Mouse (Mus musculus) heart, embryonic 16.5 days (tissue): ENCODE data around the gene Zeb2. TPM values are rescaled to one million over a fixed set of nuclear protein-coding genes. Genes with fewer than 3 reads are reported as not detected.

ENCODE experiments used
- ATAC-seq: fragments of 200-750 bp; cut with Nextera tagmentation; replicated peaks from 2 replicates; pipeline ENCODE4 v1.8.0; 2017; ENCODE audit warnings: moderate number of reproducible peaks; ENCODE audit not compliant: insufficient read depth, low FRiP score; ENCODE audit errors: extremely low read depth
- H3K27ac ChIP-seq: fragments of 300-500 bp; sonication (generic); 2 replicates; pipeline ENCODE4 v1.5.1; 2014; ENCODE audit warnings: mild to moderate bottlenecking, low read length, control low read depth, moderate library complexity
- H3K27me3 ChIP-seq: fragments of 300-500 bp; sonication (generic); 2 replicates; pipeline ENCODE4 v1.6.1; 2014; ENCODE audit warnings: low read length, mixed read lengths; ENCODE audit not compliant: control insufficient read depth, insufficient read depth
- H3K36me3 ChIP-seq: fragments of 300-500 bp; sonication (generic); 2 replicates; pipeline ENCODE4 v1.6.1; 2014; ENCODE audit not compliant: control insufficient read depth, insufficient read depth
- H3K4me1 ChIP-seq: fragments of 300-500 bp; sonication (generic); 2 replicates; pipeline ENCODE4 v1.6.1; 2014; ENCODE audit warnings: low read length, mixed read lengths; ENCODE audit not compliant: control insufficient read depth, insufficient read depth
- H3K4me2 ChIP-seq: fragments of 300-500 bp; sonication (generic); 2 replicates; pipeline ENCODE4 v1.6.1; 2014; ENCODE audit warnings: low read depth, mild to moderate bottlenecking, control low read depth, low read length
- H3K4me3 ChIP-seq: fragments of 300-500 bp; sonication (generic); 2 replicates; pipeline ENCODE4 v1.5.1; 2014; ENCODE audit warnings: mild to moderate bottlenecking, control low read depth, low read length
- H3K9ac ChIP-seq: fragments of 300-500 bp; sonication (generic); 2 replicates; pipeline ENCODE4 v1.6.1; 2014; ENCODE audit warnings: low read length, control low read depth
- H3K9me3 ChIP-seq: fragments of 300-500 bp; sonication (generic); replicated peaks from 2 replicates; pipeline ENCODE4 v1.6.1; 2016; ENCODE audit warnings: low read length; ENCODE audit not compliant: control insufficient read depth
- WGBS: fragments of 180-500 bp; shearing (Covaris S2); extraction: QIAGEN DNeasy Blood & Tissue Kit; methylation state at CpG from one replicate; pipeline ENCODE4 v1.1.7; 2014; 5-methylcytosine and 5-hydroxymethylcytosine counted together
- polyA plus RNA-seq: library from polyadenylated mRNA; unstranded; fragments of >200 nt; fragmentation: Nextera tagmentation; extraction: Ambion mirVana; gene quantifications from 2 replicates; pipeline ENCODE4 v1.2.1, GENCODE M21; 2015

Zeb2 gene
- polyA plus RNA-seq, 1 experiment from 2014 or later, result 19.9 TPM

DNA sequence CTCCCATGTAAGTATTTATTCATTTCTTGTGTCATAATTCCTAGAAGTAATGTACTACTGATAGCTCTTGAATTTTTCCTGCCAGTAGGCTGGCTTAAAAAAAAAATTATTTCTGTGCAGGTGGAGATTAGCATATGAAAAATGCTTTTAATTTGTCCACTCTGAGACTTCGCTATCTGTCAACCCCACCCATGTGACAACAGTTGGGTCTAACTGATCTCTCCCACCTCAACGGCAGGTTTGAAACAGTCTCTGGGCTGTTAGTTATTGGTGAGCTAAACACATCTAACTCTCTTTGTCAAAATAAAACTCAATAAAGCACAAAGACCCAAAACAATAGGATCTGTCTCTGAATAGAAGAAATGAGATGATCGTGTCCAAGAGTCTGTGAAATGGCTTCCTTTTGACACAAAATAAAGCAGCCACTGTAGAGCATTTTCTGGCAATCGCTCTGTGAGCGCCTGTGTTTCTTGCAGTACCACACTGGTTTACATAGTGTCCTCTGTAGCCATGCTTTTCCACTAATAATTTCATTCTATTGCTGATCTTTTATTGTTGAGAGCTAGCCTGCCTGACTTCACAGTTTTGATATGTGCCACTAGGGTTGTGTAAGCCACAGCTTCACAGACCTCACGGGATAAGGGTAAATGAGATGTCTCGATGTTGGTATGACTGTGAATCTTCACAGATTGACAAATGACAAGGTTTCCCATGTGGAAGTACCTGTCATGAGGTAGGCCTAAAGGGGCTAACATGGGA, 48.2 kb downstream of the Zeb2 start:
- Histone ChIP-seq H3K27me3 (no peaks in the 10 kb centered on the region), H3K4me3 (no peak overlapping the region), H3K9ac (no peak overlapping the region), H3K4me2 (no peak overlapping the region), H3K4me1 (peaks cover 13% of the 10 kb centered on the region), H3K9me3 (no peaks in the 10 kb centered on the region), H3K36me3 (no peaks in the 10 kb centered on the region), H3K27ac (no peak overlapping the region)
- ATAC-seq, result no peak
- 85% methylated on average over 7 of the region's 7 CpGs for WGBS

DNA sequence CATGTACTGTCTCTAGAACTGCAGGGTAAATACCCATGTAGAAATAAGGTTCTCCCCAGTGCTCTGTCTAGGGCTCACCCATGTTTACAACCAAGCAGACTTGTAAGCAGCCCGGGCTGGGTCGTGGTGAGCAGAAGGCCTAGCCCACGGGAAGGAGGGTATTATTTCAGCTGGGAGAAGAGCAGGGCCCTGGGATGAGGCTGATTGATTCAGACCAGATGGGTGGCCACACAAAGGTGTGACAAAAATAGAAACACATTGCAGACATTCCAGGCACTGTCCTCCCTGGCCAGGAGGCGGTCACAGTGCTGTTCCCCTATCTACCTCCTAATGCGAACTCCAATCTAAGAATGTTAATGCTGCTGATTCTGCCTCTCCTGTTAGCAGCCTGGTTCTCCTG, 50.1 kb downstream of the Zeb2 start:
- 0 out of 2 replicates have a peak overlapping the region, but pooled peaks have one; percentile 33 for H3K9ac ChIP-seq
- H3K4me3 ChIP-seq, result no peak overlapping the region
- 21% methylated on average over 5 of the region's 5 CpGs for WGBS
- H3K4me2 ChIP-seq, result peak overlapping the region; percentile 32; the same call in 1 of the 2 replicates
- no peaks in the 10 kb centered on the region for H3K9me3 ChIP-seq
- no peaks in the 10 kb centered on the region for H3K27me3 ChIP-seq
- H3K27ac ChIP-seq, result peak overlapping the region; percentile 84
- no peaks in the 10 kb centered on the region for H3K36me3 ChIP-seq
- H3K4me1 ChIP-seq, result peaks cover 28% of the 10 kb centered on the region
- peak; percentile 77 for ATAC-seq

DNA sequence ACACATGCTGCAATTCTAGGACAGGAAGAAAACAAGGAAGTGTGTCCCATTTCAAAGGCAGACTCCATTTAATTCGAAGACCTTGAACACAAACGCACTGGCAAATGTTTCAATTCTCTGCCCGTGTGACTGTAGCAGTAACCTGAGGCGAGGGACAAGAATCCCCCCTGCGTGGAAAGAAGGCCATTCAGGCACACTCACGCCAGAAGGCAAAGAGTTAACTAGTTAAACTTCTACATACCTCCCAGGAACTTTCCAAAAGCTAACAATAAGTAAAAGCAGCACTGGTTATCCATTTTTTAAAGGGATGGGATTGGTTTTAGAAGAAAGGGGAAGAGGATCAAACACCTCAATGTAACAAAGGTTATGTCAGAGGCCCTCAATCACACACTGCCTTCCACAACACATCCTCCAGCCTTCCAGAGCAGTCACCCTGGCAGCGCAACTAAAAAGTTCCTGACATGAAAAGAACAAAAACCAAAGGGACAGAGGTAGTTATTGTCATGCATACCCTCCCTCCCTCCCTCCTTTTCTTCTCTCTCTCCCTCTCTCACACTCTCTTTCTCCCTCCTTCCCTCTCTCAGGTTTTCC, 53.8 kb downstream of the Zeb2 start:
- Histone ChIP-seq H3K27me3 (no peaks in the 10 kb centered on the region), H3K36me3 (no peaks in the 10 kb centered on the region), H3K9me3 (no peaks in the 10 kb centered on the region), H3K4me1 (peaks cover 33% of the 10 kb centered on the region), H3K9ac (no peak overlapping the region), H3K27ac (peak overlapping the region; percentile 15; the same call in 1 of the 2 replicates), H3K4me2 (no peak overlapping the region), H3K4me3 (no peak overlapping the region)
- WGBS, result 47% methylated on average over 7 of the region's 7 CpGs
- ATAC-seq, result no peak

DNA sequence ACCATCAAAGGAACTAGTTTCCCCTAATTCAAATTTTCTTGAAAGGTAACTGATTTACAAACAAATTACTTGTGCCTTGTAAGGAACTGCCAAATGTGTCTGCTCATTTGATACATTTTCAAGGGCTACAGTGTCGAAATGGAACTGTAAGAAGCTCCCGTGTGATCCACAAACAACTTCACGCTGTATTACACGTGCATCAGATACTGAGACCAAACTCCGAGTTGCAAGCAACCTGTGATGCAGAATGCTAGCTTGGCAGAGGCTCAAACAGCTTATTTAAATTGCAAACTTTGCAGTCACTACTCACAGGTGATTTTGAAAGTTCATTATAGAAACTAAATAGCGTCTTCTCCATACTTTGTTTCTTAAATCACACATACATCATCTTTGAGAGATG, 55.1 kb downstream of the Zeb2 start:
- no peaks in the 10 kb centered on the region for H3K36me3 ChIP-seq
- H3K9me3 ChIP-seq, result no peaks in the 10 kb centered on the region
- ATAC-seq, result no peak
- peaks cover 30% of the 10 kb centered on the region for H3K4me1 ChIP-seq
- 0 out of 2 replicates have a peak overlapping the region, but pooled peaks have one; percentile 40 for H3K27ac ChIP-seq
- H3K4me2 ChIP-seq, result peak overlapping the region; percentile 34; the same call in 1 of the 2 replicates
- no peak overlapping the region for H3K9ac ChIP-seq
- WGBS, result 47% methylated on average over 6 of the region's 6 CpGs
- H3K27me3 ChIP-seq, result no peaks in the 10 kb centered on the region
- no peak overlapping the region for H3K4me3 ChIP-seq

DNA sequence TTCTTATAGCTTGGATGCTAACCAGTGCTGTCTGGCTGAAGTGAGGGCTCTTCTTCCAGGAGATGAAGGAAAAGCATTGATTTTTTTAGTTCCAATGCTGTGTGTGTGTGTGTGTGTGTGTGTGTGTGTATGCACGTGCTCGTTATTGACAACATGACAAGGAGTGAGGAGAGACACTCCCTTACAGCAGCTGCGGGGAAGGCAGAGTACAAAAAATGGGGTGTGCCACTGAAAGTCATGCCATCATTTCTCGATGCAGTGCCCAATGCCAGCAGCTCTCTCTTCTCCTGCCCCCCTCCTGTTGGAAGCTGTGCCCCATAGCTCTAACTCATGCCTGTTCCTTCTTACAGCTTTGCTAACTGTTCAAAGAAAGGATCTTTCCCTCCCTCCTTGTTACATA, 56.4 kb downstream of the Zeb2 start:
- H3K9me3 ChIP-seq, result no peaks in the 10 kb centered on the region
- peaks cover 35% of the 10 kb centered on the region for H3K4me1 ChIP-seq
- no peak overlapping the region for H3K4me3 ChIP-seq
- no peak for ATAC-seq
- no peak overlapping the region for H3K27ac ChIP-seq
- H3K36me3 ChIP-seq, result no peaks in the 10 kb centered on the region
- H3K4me2 ChIP-seq, result no peak overlapping the region
- H3K27me3 ChIP-seq, result no peaks in the 10 kb centered on the region
- H3K9ac ChIP-seq, result no peak overlapping the region
- 74% methylated on average over 4 of the region's 4 CpGs for WGBS

DNA sequence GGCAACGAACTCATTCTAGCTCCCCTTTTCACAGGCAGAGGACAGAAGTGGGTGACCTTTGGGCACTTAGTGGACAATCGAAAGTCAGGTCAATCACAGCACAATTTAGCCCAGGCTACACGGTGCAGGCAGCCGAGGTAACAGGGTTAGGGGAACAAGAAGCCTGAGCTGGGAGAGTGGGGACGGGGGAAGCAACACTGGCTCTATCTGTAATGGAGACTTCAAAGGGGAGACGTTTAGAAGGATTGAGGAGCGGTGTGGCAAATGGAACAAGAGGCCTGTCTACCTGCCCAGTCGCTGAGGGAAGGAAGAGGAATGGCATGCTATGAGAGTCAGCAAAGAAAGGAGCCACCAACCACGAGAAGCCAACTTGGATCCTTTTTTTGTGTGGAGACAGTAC, 57.0 kb downstream of the Zeb2 start:
- no peaks in the 10 kb centered on the region for H3K9me3 ChIP-seq
- no peak overlapping the region for H3K9ac ChIP-seq
- ATAC-seq, result no peak
- no peak overlapping the region for H3K4me3 ChIP-seq
- 81% methylated on average over 9 of the region's 9 CpGs for WGBS
- no peaks in the 10 kb centered on the region for H3K27me3 ChIP-seq
- H3K27ac ChIP-seq, result no peak overlapping the region
- no peak overlapping the region for H3K4me2 ChIP-seq
- H3K36me3 ChIP-seq, result no peaks in the 10 kb centered on the region
- H3K4me1 ChIP-seq, result peaks cover 41% of the 10 kb centered on the region

DNA sequence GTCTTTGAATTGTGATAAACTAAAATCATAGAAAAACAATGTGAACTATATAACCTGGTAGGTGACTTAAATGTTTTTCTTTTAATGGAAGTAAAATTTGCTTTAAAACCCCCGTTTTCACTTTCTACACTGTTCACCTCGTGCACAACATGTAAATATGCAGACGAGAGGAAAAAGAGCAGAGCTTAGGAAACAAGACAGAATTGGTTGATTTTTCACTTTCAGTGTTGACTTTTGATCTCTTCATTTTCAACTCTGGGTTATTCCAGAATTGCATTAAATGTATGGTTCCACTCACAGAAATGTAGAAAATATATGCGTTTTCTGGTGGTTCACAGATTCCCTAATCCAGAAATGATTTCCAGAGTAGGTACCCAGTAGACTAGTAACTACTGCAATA, 57.6 kb downstream of the Zeb2 start:
- H3K9ac ChIP-seq, result no peak overlapping the region
- WGBS, result 88% methylated on average over 4 of the region's 4 CpGs
- H3K4me2 ChIP-seq, result no peak overlapping the region
- no peaks in the 10 kb centered on the region for H3K36me3 ChIP-seq
- no peak for ATAC-seq
- H3K27ac ChIP-seq, result no peak overlapping the region
- H3K4me3 ChIP-seq, result no peak overlapping the region
- H3K4me1 ChIP-seq, result peaks cover 46% of the 10 kb centered on the region
- no peaks in the 10 kb centered on the region for H3K9me3 ChIP-seq
- H3K27me3 ChIP-seq, result no peaks in the 10 kb centered on the region

DNA sequence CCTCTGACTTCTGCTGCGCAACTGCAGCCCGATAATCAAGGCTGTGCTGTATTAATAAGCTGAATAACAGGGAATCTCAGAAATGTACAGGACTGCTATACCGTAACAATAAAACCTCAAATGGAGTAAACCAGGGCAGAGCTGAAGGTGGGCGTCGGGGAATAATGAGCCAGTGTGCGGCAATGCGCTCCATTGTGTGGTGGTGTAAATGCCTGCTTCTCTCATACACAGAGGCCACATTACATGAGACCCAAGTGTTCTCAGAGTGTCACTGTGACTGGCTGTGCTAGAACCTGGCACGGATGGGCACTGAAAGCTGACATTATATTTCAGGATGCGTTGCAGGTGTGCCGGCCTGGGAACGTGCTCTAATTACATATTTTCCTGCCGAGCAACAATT, 58.2 kb downstream of the Zeb2 start:
- Histone ChIP-seq H3K27ac (no peak overlapping the region), H3K27me3 (no peaks in the 10 kb centered on the region), H3K36me3 (no peaks in the 10 kb centered on the region), H3K4me1 (peaks cover 50% of the 10 kb centered on the region), H3K4me3 (no peak overlapping the region), H3K9me3 (no peaks in the 10 kb centered on the region), H3K9ac (no peak overlapping the region), H3K4me2 (no peak overlapping the region)
- WGBS, result 90% methylated on average over 12 of the region's 12 CpGs
- no peak for ATAC-seq

DNA sequence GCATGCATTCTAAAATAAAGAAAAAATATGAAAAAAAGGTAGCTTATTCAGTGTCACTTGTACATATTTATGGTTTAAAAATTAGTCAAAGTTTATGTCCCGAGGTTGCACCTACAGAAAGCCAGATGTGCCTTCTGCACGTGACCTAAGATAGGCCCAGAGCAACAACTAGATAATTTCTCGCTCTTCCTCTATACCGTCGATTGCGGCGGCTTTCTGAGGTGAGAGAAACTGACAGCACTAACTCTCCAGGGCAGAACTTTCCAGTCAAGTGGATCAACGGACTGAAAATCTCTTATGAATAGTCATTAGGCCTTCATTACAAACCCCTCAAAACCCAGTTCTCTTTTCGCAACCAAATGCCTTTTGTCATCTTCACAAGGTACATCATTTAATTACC, 59.0 kb downstream of the Zeb2 start:
- H3K4me3 ChIP-seq, result no peak overlapping the region
- H3K36me3 ChIP-seq, result no peaks in the 10 kb centered on the region
- no peaks in the 10 kb centered on the region for H3K9me3 ChIP-seq
- no peak overlapping the region for H3K27ac ChIP-seq
- H3K4me2 ChIP-seq, result no peak overlapping the region
- H3K27me3 ChIP-seq, result no peaks in the 10 kb centered on the region
- H3K4me1 ChIP-seq, result peaks cover 43% of the 10 kb centered on the region
- 69% methylated on average over 9 of the region's 9 CpGs for WGBS
- H3K9ac ChIP-seq, result no peak overlapping the region
- ATAC-seq, result no peak
